Mouse (Mus musculus): ENCODE data around the gene Zmat5.
"Not testable (repeated sequence)": the region's sequence is repeated elsewhere in the genome, so short reads cannot be mapped to it uniquely, and the experiment has no call there.

Gene Zmat5

GRCm38 (mm10) chr11:4690353-4690752 is 14.1 kb upstream of the Zmat5 start:
- DNase-seq (ENCODE audit: low read depth): no peak

- no peak for DNase-seq (ENCODE audit: low read depth)
Measured at GRCm38 (mm10) chr11:4691213-4691612, 13.3 kb upstream of the Zmat5 start.

- no peak for DNase-seq (ENCODE audit: low read depth)
Measured at GRCm38 (mm10) chr11:4692162-4692561, 12.3 kb upstream of the Zmat5 start.

GRCm38 (mm10) chr11:4697043-4697983 is 7.2 kb upstream of the Zmat5 start:
- DNase-seq (ENCODE audit: low read depth): no peak

GRCm38 (mm10) chr11:4700726-4701125 is 3.8 kb upstream of the Zmat5 start:
- no peak for DNase-seq (ENCODE audit: low read depth)

GRCm38 (mm10) chr11:4703688-4704071 is 798 bp upstream of the Zmat5 start:
- DNase-seq (ENCODE audit: low read depth): no peak

GRCm38 (mm10) chr11:4705178-4705577 is 700 bp downstream of the Zmat5 start:
- DNase-seq (ENCODE audit: low read depth): no peak

- DNase-seq (ENCODE audit: low read depth): not testable (repeated sequence)
Measured at GRCm38 (mm10) chr11:4710188-4710587, 5.7 kb downstream of the Zmat5 start.

- DNase-seq (ENCODE audit: low read depth): no peak
Measured at GRCm38 (mm10) chr11:4712822-4713221, 8.3 kb downstream of the Zmat5 start.

GRCm38 (mm10) chr11:4714727-4715126 is 10.2 kb downstream of the Zmat5 start:
- DNase-seq (ENCODE audit: low read depth): peak; percentile 30

GRCm38 (mm10) chr11:4715596-4715995 is 11.1 kb downstream of the Zmat5 start:
- DNase-seq (ENCODE audit: low read depth): no peak

- no peak for DNase-seq (ENCODE audit: low read depth)
Measured at GRCm38 (mm10) chr11:4716530-4717236, 12.2 kb downstream of the Zmat5 start.

GRCm38 (mm10) chr11:4718548-4718947 is 14.1 kb downstream of the Zmat5 start:
- no peak for DNase-seq (ENCODE audit: low read depth)

GRCm38 (mm10) chr11:4719961-4720360 is 15.5 kb downstream of the Zmat5 start:
- no peak for DNase-seq (ENCODE audit: low read depth)

GRCm38 (mm10) chr11:4720393-4720792 is 15.9 kb downstream of the Zmat5 start:
- no peak for DNase-seq (ENCODE audit: low read depth)

- no peak for DNase-seq (ENCODE audit: low read depth)
Measured at GRCm38 (mm10) chr11:4720900-4721580, 16.6 kb downstream of the Zmat5 start.

GRCm38 (mm10) chr11:4721728-4722127 is 17.2 kb downstream of the Zmat5 start:
- DNase-seq (ENCODE audit: low read depth): no peak

GRCm38 (mm10) chr11:4729603-4730002 is 25.1 kb downstream of the Zmat5 start:
- DNase-seq (ENCODE audit: low read depth): no peak

- DNase-seq (ENCODE audit: low read depth): no peak
Measured at GRCm38 (mm10) chr11:4730096-4730495, 25.6 kb downstream of the Zmat5 start.

GRCm38 (mm10) chr11:4730913-4731312 is 26.4 kb downstream of the Zmat5 start:
- DNase-seq (ENCODE audit: low read depth): no peak

- no peak for DNase-seq (ENCODE audit: low read depth)
Measured at GRCm38 (mm10) chr11:4731781-4732180, 27.3 kb downstream of the Zmat5 start.

- DNase-seq (ENCODE audit: low read depth): no peak
Measured at GRCm38 (mm10) chr11:4734179-4734578, 29.7 kb downstream of the Zmat5 start.

GRCm38 (mm10) chr11:4736355-4736754 is 31.9 kb downstream of the Zmat5 start:
- DNase-seq (ENCODE audit: low read depth): no peak
